Mouse (Mus musculus) G1E (cell line): ENCODE results near the gene Ing5.

ENCODE experiments used
- CTCF ChIP-seq: IDR thresholded peaks from 2 replicates; pipeline ENCODE4 v1.5.1; 2012; ENCODE audit warnings: low read depth, low read length, inconsistent platforms, mixed read lengths
- GATA1 ChIP-seq: IDR thresholded peaks from 2 replicates; pipeline ENCODE4 v1.6.1; 2012; ENCODE audit warnings: borderline replicate concordance, low read length, inconsistent platforms, mixed read lengths
- POLR2AphosphoS5 ChIP-seq: IDR thresholded peaks from 2 replicates; pipeline ENCODE4 v1.6.1; 2012; ENCODE audit warnings: low read depth, low read length, inconsistent platforms; ENCODE audit not compliant: insufficient replicate concordance
- TAL1 ChIP-seq: conservative IDR thresholded peaks from 2 replicates; pipeline ENCODE4 v1.6.1; 2012; ENCODE audit warnings: low read depth, low read length, inconsistent platforms, mixed read lengths

DNA sequence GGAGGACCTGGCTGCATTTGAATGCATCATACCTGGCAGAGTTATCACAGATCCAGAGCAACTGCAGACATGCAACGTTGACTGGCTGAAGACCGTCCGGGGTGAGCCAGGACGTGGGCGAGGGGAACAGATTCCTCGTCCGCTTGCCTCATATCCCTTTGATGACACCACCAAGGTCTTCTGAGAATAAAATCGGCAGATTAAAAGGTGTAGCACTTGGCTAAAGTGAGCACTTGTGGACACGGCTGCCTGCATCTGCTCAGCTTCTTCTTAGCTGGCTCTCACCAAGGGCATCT, 22.7 kb downstream of the Ing5 start:
- TF ChIP-seq CTCF (no peak), POLR2AphosphoS5 (no peak), TAL1 (no peak), GATA1 (no peak)
